Mouse (Mus musculus) gonadal fat pad, adult 2 months (tissue): ENCODE results near the gene Rad9b. TPM values are rescaled to one million over a fixed set of nuclear protein-coding genes. Genes with fewer than 3 reads are reported as not detected.

Experiments
- DNase-seq: peaks from one replicate; pipeline ENCODE4 v3.0.0-alpha.2; 2012; ENCODE audit warnings: low read depth
- polyA plus RNA-seq: library from polyadenylated mRNA; depleted of rRNA; stranded (reverse); fragments of >200 nt; gene quantifications from 2 replicates; pipeline ENCODE4 v1.2.3, GENCODE M21; 2012

Gene Rad9b
- polyA plus RNA-seq, 1 experiment: 12.7 TPM

DNA sequence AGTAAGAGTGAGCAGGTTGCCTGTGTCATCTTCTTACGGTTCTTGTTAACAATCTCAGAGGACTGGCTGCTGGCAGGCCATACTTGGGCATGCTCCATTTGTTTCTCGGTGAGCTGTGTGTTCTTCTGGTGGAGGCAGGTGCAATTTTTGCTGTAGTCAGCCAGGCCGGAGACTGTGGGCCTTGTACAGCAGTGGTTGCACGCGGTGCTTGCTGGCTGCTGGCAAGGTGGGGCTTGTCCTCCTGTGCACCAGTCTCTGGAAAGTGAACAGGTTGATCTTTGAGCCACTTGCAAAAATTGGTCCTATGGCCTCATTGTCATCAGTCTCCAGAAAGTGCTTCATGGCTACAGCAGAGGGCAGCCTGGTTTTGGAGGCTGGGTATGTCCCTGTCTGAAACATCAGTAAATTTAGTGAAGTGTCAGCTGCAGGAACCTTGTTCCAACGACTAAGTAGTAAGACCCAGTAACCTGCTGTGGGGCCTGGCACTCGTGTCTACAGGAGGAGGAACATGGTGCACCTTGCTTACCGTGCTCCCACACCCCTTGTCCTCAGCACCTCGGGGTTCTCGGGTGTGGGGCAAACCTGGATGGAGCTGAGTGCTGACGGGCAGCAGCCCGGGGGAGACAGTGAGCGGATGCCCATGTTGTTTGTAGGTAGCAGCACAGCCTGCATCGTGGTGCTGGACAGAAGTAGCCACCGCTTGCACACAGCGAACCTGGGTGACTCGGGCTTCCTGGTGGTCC lies 40.9 kb downstream of the Rad9b start:
- no peak for DNase-seq

DNA sequence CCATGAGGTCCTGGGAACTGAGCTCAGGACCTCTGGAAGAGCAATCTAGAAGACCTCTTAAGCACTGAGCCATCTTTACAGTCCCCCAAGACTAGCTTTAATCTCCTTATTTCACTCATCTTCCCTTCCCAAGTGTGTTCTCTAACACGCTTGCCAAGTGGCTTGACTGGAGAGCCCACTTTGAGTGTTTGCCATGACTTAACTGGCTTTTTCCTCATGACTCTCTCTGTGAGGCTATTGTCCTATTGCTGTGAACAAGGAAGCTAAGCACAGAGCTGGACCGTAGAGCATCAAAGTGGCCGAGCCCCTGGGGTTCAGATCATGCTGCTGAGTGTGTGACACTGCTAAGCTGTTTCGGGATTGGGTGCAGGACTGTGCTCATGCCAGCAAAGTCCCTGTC lies 41.7 kb downstream of the Rad9b start:
- DNase-seq: no peak

DNA sequence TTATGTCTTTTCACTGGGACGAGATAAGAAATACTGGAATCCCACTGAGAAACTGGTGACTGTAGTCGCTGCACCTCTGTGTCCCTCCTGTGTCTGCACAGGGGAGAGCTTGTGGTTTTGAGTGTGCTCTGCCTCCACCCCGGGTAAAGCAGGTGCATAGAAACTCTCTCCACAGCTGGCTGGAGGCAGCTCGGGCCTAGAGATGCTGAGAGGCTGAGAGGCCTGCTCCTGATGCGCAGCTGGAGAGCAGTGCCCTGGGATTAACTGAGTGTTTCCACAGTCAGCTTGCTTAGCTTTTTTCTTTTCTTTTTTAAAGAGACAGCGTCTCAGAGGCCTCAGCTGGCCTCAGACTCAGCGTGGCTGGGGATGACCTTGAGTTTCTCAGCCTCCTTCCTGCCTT lies 42.3 kb downstream of the Rad9b start:
- DNase-seq: no peak

DNA sequence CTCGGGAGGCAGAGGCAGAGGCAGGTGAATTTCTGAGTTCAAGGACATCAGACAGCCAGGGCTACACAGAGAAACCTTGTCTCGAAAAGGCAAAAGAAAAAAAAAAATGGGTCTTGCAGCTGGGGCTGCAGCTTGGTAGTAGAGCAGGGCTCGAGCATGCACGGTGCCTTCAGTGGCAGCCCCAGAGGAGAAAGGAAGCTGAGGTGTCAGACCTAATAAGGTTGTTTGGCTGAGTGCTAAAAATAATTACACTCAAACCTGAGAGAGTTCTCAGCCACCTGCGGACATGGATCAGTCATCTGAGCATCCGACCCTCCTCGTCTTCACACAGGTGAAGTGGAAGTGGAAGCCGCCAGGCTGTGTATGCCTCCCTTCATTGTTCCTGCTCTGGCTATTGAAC lies 43.3 kb downstream of the Rad9b start:
- no peak for DNase-seq

DNA sequence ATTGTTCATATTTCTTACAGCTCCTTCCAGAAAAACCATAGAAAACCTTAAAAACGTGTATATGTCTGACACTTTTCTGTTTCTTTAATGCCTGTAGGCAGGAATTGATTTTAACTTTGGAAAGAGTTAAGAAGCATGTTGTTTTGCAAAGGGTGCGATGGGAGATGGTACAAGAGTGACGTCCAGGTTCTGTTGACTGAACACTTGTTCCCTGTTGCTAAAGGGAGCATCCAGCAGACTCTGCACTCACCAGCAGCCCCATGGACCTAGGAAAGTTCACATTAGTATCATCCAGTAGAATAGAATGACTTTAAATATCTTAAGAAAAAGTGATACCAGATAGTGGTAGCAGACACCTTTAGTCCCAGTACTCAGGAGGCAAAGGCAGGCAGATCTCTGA lies 47.5 kb downstream of the Rad9b start:
- DNase-seq: no peak

DNA sequence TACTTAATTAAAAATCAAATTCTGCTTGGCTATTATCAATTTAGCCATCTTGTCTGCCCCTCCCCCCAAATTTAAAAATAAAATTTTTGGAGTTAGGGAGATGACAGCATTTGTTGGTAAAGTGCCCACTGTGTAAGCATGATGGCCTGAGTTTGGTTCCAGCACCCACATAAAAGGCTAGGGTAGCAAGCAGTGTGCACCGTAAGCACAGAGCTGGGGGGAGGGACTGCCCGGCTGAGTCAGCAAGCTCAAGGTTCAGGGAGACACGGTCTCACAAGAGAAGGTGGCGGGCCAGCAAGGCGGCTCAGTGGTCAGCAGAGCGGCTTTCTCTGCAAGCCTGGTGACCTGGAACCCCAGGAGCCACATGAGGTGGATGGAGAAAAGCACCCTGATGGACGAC lies 48.6 kb downstream of the Rad9b start:
- DNase-seq: no peak

DNA sequence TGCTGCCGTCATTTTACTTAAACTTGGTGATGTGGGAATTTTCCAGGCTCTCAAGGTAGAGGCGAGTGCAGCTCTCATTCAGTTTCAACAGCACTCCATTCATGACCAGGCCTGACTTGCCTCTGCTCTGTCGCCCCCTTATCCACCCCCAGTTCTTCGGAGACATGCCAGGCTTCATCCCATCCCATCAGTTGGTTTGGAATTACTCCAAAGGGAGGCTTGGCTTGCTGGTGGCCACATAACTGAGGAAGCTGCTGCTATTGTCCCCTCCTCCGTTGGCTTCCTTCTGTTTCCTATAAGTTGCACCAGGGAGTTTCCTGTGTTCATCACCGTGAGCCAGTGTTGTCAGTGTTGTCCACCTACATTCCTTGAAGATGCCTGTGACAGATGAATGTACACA lies 49.5 kb downstream of the Rad9b start:
- no peak for DNase-seq

DNA sequence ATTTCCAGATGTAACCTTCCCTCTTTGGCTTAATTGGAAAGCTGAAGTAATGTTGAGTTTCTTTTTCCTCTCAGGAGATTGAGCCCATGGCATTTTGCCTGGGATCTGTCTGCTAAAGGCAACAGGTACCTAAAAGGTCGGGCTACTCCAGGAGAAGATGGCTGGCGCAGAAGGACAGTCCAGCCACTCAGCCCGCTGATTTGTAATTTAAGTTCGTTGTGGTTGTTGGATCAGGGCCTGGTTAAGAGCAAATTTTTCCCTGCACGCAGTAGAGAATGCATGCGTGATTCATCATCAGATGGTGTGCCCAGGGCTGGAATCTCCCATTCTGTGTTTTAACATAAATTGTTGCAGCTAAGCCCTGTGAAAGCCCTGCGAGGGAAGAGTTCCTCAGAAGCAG lies 50.1 kb downstream of the Rad9b start:
- DNase-seq: no peak

DNA sequence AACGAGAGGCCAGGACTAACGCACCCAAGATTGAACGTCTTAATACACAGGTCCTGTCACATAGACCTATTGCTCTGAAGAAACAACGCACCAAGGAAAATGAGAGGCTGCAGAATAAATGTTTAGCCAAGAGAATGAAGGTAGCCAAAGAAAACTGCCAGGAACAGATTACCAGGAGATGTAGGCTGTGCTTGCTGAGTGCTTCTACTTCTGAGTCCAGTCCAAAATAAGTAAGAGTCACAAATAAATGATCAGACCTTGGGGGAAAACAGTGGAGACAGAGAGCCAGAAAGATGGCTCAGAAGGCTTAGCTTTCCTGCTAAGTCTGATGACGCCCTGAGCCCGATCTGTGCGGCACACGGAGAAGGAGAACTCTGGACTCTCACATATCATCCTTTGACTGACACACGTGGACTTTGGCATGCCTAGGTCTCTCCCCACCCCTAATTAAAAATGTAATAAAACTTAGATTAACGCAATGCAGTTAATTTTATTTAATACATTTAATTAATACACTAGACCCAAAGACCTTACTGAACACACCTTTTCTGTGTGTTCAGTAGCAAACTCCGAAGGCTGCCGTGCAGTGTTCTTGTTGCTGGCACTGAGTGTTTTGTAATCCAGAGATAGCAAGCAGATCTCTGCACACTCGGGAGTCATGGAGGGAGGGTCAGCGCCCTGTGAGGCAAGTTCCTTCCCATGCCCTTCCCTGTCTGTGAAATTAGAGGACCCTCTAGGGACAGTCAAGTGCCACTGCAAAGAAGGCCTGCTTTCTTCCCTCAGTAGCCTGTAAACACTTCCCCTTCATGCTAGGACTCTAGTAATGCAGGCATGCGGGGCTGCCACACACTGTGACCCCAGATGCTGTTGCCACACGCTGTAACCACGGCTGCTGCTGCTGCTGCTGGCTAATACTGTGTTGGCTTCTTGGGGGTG lies 51.0 kb downstream of the Rad9b start:
- DNase-seq: peak; percentile 87

DNA sequence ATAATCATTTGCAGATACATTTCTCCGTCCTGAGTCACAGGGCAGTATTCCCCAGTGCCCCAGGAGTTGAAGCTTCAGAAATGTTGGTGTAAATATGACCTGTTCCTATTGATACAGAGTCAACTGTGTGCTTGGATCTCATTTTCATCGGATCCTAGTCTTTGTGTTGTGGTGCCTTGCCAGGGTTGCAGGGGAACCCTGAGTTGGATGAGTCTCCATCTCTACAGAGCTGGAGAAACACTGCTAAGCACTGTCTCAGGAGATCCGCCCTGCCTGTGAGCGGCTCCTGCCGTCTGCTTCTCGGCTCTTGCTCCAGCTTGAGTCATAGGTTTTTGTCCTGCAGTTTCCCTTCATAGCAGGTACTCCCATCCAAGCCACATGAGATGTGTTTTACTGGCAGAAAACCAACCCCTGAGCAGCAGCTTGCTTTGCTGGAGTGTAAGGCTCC lies 53.9 kb downstream of the Rad9b start:
- DNase-seq: no peak

DNA sequence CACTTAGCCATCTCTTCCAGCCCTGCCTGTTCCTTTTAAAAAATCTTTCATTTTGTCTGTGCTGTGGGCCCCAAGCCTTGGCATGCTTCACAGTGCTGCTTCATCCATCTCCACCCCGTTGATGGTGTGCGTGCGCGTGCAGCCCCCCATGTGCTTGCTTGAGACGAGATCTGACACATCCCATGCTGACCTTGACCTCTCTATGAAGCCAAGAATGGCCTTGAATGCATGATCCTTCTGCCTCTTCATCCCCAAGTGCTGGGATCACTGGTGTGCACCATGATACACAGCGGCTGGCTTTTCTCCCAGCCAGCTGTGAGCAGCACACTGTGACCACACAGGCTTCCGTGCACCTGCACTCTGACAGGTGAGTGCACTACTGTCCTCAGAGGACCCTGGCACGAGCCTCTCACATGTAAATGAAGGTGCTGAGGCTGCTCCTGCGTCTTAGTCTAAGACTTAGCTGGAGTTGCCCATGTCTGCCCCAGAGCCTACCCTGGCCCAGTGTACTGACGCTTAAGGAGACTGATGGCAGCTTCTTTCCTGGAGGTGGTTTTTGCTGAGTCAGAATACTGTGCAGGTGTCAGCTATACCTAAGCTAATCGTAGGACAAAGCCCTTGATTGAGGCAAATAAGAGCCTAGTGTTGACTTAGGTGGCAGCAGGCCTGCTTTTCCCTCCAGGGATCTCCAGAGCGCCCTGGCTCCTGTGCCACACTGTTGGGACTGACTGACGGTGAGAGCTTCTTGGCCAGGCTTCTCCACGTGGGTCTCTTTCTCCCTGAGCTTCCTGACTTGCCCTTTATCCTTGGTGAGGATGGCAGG lies 58.7 kb downstream of the Rad9b start:
- DNase-seq: no peak

DNA sequence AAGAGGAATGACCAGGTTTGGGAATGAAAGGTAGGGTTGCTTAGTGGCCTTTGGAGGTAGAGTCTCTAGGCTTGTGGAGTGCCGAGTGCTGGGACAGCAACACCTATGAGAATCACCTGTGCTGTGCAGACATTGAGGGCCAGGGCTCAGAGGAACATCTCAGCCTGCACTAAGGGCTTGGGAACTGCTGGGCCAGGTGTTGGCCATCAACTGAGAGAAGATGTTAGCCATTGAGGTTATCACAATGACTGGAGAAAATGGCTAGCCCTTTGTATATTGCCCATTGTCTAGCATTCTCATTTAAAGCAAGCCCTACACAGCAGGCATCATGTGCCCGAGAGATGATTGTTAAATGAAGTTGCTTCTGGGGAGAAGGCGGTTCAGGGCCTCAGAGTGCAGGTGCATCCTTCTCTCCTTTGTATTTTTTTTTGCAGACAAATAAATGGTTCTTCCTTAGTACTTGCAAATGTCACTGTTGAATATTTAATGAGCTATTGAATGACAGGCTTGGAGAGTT lies 59.8 kb downstream of the Rad9b start:
- no peak for DNase-seq

DNA sequence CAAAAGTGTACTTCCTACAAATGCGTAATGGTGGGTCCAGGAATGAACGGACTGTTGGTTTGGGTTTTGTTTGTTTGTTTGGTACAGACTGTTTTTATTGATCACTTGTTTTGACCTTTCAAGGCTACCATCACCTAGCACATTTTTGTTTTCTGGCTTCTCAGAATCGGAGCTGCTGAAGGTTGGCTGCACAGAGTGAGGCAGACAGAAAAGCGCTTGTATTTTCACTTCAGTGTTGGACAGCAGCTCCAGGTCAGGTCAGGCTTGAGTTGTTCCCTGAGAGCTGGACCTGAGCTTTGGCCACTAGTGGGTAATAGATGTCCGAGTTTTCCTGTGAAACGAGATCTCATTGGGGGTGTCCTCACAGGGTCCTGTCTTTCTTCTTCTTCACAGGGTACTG lies 60.9 kb downstream of the Rad9b start:
- DNase-seq: no peak

DNA sequence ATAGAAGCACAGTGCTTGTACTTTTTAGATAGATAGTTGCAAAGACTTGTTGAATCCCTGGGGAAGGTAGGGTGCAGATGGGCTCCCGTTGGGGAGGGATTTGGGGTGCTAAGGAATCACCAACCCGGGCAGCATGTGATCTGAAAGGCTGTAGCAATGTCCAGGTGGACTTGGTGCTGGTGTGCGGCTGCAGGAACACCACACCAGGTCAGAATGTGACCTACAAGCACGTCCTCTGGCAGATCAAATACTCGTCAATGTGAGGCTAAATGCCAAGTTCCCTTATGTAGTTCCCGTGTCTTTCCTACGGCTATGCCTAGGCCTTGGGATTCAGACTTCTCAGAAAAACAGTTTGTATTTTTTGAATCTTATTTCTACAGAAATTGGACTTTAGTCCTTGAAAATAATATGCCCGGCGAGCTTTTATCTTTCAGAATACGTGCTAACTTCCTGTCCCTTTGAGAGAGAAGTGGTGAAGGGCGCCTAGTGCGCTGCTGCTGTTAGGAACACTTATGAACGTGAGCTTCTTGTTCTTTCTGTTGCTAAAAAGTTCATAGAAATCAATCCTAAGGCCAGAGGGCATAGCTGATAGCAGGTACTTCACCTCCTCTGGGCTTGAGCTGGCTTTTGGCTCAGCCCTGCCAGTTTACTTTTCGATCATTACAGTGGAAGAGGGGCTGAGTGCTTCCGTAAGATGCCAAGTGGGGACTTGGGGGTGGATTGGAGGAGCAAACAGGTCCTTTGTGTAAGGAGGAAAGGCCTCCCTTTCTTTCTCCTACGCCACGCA lies 62.3 kb downstream of the Rad9b start:
- no peak for DNase-seq

DNA sequence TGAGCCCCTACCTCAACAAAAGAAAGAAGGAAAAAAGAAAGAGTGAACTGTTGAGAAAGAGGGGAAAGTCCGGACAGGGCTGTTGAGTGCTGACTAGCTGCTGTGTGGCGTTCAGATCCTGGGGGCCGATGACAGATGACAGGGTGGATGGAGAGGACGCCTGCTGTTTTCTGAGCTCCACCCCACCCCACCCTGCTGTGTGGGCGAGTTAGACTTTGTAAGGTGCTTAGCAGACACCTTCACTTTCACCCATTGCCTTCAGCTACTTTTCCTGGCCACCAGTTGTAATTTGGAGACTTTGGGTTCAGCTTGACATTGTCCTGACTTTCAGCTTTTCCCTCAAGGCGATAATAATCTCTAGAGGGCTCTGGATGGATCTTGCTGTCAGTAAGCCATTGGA lies 62.9 kb downstream of the Rad9b start:
- DNase-seq: no peak

DNA sequence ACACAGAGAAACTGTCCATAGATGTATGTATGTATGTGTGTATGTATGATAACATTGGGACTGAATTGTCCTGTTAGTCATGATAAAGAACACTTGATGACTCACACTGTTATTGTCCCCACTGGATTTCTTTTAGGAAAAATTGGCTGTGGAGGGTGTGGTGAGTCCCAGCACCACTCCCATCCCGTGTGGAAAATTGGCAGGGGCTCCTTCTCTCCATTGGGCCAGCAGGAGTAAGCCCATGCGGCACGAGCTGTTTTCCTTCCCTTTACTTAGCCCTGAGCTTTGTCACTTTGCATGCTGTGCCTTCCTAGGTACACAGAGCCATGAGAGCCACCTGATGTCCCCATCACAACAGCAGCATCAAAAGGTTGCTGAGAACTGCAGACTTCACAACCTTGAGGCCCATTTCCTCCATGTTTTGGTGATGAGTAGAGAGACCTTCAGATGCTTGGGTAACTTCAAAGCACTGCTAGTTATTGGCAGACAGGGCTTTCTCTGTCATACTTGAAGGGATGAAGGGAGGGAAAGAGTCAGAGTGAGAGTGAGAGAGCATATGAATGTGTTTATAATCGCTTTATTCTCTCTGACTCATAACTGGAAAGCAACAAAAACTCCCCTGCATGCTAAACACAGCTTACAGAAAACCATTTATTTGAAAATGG lies 65.8 kb downstream of the Rad9b start:
- DNase-seq: no peak

DNA sequence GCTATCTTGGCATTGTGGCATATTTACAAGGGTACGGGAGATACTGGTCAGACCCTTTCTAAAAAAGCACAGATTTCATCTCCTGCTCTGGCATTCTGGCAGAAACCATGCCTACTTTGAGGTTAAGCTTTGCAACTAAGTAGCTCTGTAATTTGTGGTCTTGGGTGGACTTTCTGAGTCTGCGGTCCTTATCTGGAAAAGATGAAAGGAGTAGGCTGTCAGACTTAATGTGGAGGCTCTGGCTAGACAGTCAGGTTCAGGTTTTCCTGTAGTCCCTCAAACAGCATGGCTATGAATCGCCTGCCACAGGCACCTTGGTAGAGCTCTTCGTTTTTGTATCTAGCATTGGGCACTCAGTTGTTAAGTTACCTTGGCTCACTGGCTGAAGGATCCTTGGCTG lies 67.0 kb downstream of the Rad9b start:
- DNase-seq: no peak

DNA sequence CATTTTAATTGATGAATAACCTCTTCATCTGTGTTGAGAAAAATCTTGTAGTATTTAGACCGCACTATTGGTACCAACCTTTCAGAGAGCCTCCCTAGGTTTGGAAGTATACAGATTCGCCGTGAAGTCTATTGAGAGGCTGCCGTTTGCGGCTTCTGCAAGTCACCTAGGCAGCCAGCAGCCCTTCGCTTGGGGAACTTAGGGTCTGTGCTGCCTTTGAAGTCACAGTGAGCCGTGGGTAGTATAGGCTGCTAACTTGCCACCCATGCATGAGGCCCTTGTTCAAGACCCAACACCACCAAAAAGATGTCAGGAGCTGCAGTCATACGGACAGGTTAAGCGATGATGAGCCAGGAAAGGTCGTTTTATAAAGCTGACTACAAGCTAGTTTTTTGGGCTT lies 67.8 kb downstream of the Rad9b start:
- no peak for DNase-seq

DNA sequence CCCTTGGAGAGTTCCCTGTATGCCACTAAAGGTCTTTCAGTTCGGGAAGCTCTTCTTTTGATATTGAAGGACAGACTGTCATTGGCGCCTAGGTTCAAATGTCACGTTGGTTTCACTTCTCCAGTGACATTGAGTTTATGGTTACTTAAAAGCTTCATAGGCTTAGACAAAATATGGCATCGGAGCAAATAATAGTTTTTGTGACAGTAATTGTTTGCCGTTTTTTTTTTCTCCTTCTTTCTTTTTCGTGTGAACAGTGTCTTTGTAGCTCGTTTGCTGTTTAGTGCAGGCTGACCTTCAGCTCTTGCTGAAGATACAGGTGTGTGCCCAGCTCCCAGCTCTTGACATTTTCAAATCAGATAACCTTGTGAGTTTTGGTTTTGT lies 68.3 kb downstream of the Rad9b start:
- no peak for DNase-seq

DNA sequence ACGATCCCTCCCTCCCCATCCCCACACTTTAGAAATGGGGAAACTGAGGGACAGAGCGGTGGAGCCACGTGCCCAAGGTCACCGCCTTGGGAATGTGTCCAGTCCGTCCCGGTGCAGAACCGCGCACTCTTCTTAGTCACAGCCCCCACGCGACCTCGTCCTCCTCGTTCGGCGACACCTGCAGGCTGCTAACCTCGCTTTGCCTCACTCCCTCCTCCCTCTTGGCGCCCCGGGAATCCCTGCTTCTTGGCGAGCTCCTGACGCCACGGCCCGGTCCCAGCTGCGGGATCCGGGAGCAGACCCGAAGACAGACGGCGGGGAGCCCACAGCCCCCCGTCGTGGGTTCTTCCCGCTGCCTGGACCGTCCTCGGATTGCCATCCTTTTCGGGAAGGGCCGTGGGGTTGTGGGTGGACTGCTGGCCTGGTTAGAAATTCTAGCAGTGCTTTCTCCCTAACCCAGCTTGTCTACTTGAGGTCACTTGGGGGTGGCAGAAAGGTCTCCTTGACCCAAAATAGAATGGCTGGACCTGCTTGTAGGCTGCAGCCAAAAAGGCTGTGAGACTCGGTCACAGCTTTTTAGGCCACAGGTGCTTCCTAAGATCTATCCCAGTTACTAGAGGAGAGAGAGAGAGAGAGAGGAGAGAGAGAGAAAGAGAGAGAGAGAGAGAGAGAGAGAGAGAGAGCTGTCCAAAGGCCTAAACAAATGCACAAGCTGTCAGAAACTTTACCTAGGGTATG lies 68.8 kb downstream of the Rad9b start:
- DNase-seq: no peak
